Mouse (Mus musculus) bone marrow, adult 2 months (tissue): ENCODE data around the gene Prickle2.

ENCODE experiments used
- CTCF ChIP-seq: fragments of 200-500 bp; IDR thresholded peaks from 2 replicates; pipeline ENCODE4 v1.5.1; 2011; ENCODE audit warnings: low read length, control low read depth; ENCODE audit not compliant: control insufficient read depth, insufficient read depth
- POLR2A ChIP-seq: fragments of 200-500 bp; IDR thresholded peaks from 2 replicates; pipeline ENCODE4 v1.6.1; 2011; ENCODE audit warnings: low read depth, mild to moderate bottlenecking, control low read depth, low read length, borderline replicate concordance; ENCODE audit not compliant: control insufficient read depth

DNA sequence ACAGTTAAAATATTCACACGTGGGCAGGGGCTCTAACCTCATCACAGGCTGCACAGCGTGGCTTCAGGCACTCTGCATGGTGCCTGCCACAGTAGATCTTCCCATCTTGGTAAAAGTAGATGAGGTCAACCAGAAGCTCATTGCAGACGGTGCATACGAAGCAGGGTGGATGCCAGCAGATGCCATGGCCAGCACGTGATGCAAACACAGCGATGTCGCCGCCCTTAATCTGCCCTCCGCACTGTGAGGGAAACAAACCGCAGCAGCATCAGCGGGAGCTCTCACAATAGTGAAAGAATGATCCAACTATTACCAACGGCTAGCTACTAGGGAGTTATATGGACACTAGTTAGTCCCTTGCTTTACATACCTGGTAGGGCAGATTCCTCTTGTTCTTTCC, 285.8 kb downstream of the Prickle2 start:
- TF ChIP-seq POLR2A, result no peak
- no peak for TF ChIP-seq CTCF
